ENCODE assay signal across 13 mouse cellular contexts in the genomic region with DNA sequence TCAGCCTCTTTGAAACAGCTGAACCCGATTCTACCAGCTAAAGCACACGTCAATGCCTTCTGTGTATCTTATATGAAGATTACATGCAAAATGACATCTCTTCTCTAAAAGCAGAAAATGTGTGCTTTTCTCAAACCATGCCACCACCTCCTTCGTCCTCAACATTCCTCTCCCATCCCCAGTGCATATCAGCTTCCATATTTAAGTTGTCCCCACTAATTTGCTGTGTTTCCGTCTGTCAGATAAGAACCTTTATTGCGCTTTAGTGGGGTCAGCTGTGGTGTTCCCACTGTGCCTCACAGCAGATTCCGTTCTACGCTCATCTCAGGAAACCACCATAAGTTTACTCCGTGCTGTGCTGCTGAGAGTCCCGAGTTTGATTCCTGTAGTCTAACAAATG. TPM values are rescaled to one million over a fixed set of nuclear protein-coding genes. Genes with fewer than 3 reads are reported as not detected.
DNase-seq lines count a peak whose midpoint lies in the region; ATAC-seq lines count a peak whose summit lies in the region.
"Had no signal": no experiment of that assay in that cellular context is flagged by ENCODE, and none has a peak within 500 bp of the region (broad histone marks: within the 10 kb centered on the region; RNA-seq: fewer than 3 reads in every experiment).

No protein-coding gene starts in this region.

- H3K27ac ChIP-seq in hindbrain, embryonic 10.5 days, result no peak overlapping the region
- no peak overlapping the region for H3K27ac ChIP-seq in hindbrain, embryonic 11.5 days (ENCODE audit: low read depth, low read length)
- no peak overlapping the region for H3K27ac ChIP-seq in embryonic facial prominence, embryonic 14.5 days (replicated peaks; ENCODE audit: low read depth, low read length)
- H3K27ac ChIP-seq in forebrain, embryonic 14.5 days (ENCODE audit: low read depth, low read length), result peak overlapping the region; percentile 22
- no peak overlapping the region for H3K27ac ChIP-seq in midbrain, embryonic 13.5 days
- H3K27ac ChIP-seq: liver, embryonic 13.5 days had no signal

- no peak for ATAC-seq in hindbrain, embryonic 11.5 days (ENCODE audit: low FRiP score)
- ATAC-seq in embryonic facial prominence, embryonic 14.5 days (ENCODE audit: low read depth), result no peak
- ATAC-seq in forebrain, embryonic 14.5 days, result no peak
- ATAC-seq in midbrain, embryonic 13.5 days, result no peak

- peaks cover 32% of the 10 kb centered on the region for H3K4me1 ChIP-seq in hindbrain, embryonic 10.5 days (replicated peaks)
- H3K4me1 ChIP-seq in hindbrain, embryonic 11.5 days (replicated peaks; ENCODE audit: control insufficient read depth, insufficient read depth, low read length), result no peaks in the 10 kb centered on the region
- no peaks in the 10 kb centered on the region for H3K4me1 ChIP-seq in embryonic facial prominence, embryonic 14.5 days (ENCODE audit: control insufficient read depth, insufficient read depth, low read length)
- H3K4me1 ChIP-seq in forebrain, embryonic 14.5 days (ENCODE audit: control insufficient read depth, insufficient read depth, low read length), result peaks cover 17% of the 10 kb centered on the region; the same call in 1 of the 2 replicates
- H3K4me1 ChIP-seq in midbrain, embryonic 13.5 days (replicated peaks), result peaks cover 27% of the 10 kb centered on the region

- peaks cover 35% of the 10 kb centered on the region for H3K27me3 ChIP-seq in hindbrain, embryonic 10.5 days (ENCODE audit: insufficient read depth, poor library complexity, severe bottlenecking)
- peaks cover 19% of the 10 kb centered on the region; the same call in 1 of the 2 replicates for H3K27me3 ChIP-seq in hindbrain, embryonic 11.5 days (ENCODE audit: control insufficient read depth, insufficient read depth, low read length)
- H3K27me3 ChIP-seq in embryonic facial prominence, embryonic 14.5 days (replicated peaks; ENCODE audit: control insufficient read depth, insufficient read depth, low read length), result peaks cover 26% of the 10 kb centered on the region
- 0 out of 2 replicates have a peak, but pooled peaks cover 2% of the 10 kb centered on the region for H3K27me3 ChIP-seq in forebrain, embryonic 14.5 days (replicated peaks; ENCODE audit: control insufficient read depth, insufficient read depth, low read length)
- peaks cover 30% of the 10 kb centered on the region for H3K27me3 ChIP-seq in midbrain, embryonic 13.5 days

- no peaks in the 10 kb centered on the region for H3K36me3 ChIP-seq in hindbrain, embryonic 10.5 days
- no peaks in the 10 kb centered on the region for H3K36me3 ChIP-seq in hindbrain, embryonic 11.5 days (ENCODE audit: control insufficient read depth, insufficient read depth, low read length)
- H3K36me3 ChIP-seq in embryonic facial prominence, embryonic 14.5 days (ENCODE audit: control insufficient read depth, insufficient read depth, low read length), result no peaks in the 10 kb centered on the region
- no peaks in the 10 kb centered on the region for H3K36me3 ChIP-seq in forebrain, embryonic 14.5 days (ENCODE audit: control insufficient read depth, insufficient read depth, low read length)
- H3K36me3 ChIP-seq in midbrain, embryonic 13.5 days, result no peaks in the 10 kb centered on the region
- H3K36me3 ChIP-seq: liver, embryonic 13.5 days had no signal

- WGBS in hindbrain, embryonic 10.5 days, result 59% methylated on average over 9 of the region's 9 CpGs
- 61% methylated on average over 9 of the region's 9 CpGs for WGBS in hindbrain, embryonic 11.5 days
- 35% methylated on average over 9 of the region's 9 CpGs for WGBS in embryonic facial prominence, embryonic 14.5 days
- 50% methylated on average over 9 of the region's 9 CpGs for WGBS in forebrain, embryonic 14.5 days
- 38% methylated on average over 9 of the region's 9 CpGs for WGBS in midbrain, embryonic 13.5 days

- intact Hi-C loops in left cerebral cortex, postnatal 36 days (cut with DNase I), result loop anchor here (1.0 to 2.0 kb wide), 3 partner anchors 136 to 269 kb away; no protein-coding TSS in a partner anchor

- no peak for DNase-seq in hindbrain, embryonic 10.5 days (ENCODE audit: low spot score)
- DNase-seq in hindbrain, embryonic 11.5 days (ENCODE audit: low spot score), result no peak
- no peak for DNase-seq in embryonic facial prominence, embryonic 14.5 days (ENCODE audit: low spot score)
- no peak for DNase-seq in forebrain, embryonic 14.5 days (ENCODE audit: low spot score)
- no peak for DNase-seq in left cerebral cortex, postnatal 36 days (ENCODE audit: low spot score in 2 of 2)
- DNase-seq in gastrocnemius, postnatal 25 days, result no peak
- DNase-seq: cerebellum, adult 18-20 months; kidney, adult 2 months; liver, embryonic 13.5 days; lung, postnatal 4 days; right cerebral cortex, postnatal 4 days had no signal

- H3K9me3 ChIP-seq in hindbrain, embryonic 10.5 days, result no peaks in the 10 kb centered on the region
- H3K9me3 ChIP-seq in hindbrain, embryonic 11.5 days (ENCODE audit: control insufficient read depth, low read length), result no peaks in the 10 kb centered on the region
- H3K9me3 ChIP-seq in embryonic facial prominence, embryonic 14.5 days (ENCODE audit: control insufficient read depth, low read length), result no peaks in the 10 kb centered on the region
- no peaks in the 10 kb centered on the region for H3K9me3 ChIP-seq in forebrain, embryonic 14.5 days (replicated peaks; ENCODE audit: control insufficient read depth, low read length)
- no peaks in the 10 kb centered on the region for H3K9me3 ChIP-seq in midbrain, embryonic 13.5 days
- H3K9me3 ChIP-seq: liver, embryonic 13.5 days had no signal

- 0 out of 2 replicates have a peak overlapping the region, but pooled peaks have one; percentile 9 for H3K4me3 ChIP-seq in hindbrain, embryonic 10.5 days
- H3K4me3 ChIP-seq in hindbrain, embryonic 11.5 days (ENCODE audit: low read depth, low read length), result no peak overlapping the region
- no peak overlapping the region for H3K4me3 ChIP-seq in embryonic facial prominence, embryonic 14.5 days (ENCODE audit: low read depth, low read length)
- peak overlapping the region; percentile 69 for H3K4me3 ChIP-seq in forebrain, embryonic 14.5 days (ENCODE audit: low read depth, low read length)
- H3K4me3 ChIP-seq in midbrain, embryonic 13.5 days (replicated peaks), result peak overlapping the region; percentile 71
- H3K4me3 ChIP-seq: liver, embryonic 13.5 days had no signal

- no peak overlapping the region for H3K4me2 ChIP-seq in hindbrain, embryonic 11.5 days (replicated peaks; ENCODE audit: low read depth, low read length)
- peak overlapping the region; percentile 95 for H3K4me2 ChIP-seq in embryonic facial prominence, embryonic 14.5 days (ENCODE audit: low read depth, low read length)
- H3K4me2 ChIP-seq in forebrain, embryonic 14.5 days (ENCODE audit: low read length), result peak overlapping the region; percentile 66
- H3K4me2 ChIP-seq in midbrain, embryonic 13.5 days (replicated peaks), result peak overlapping the region; percentile 68
- H3K4me2 ChIP-seq: liver, embryonic 13.5 days had no signal

- H3K9ac ChIP-seq in hindbrain, embryonic 11.5 days (ENCODE audit: low read depth, low read length), result no peak overlapping the region
- no peak overlapping the region for H3K9ac ChIP-seq in embryonic facial prominence, embryonic 14.5 days (ENCODE audit: low read depth, low read length)
- H3K9ac ChIP-seq in forebrain, embryonic 14.5 days (ENCODE audit: low read length), result peak overlapping the region; percentile 45
- H3K9ac ChIP-seq in midbrain, embryonic 13.5 days (replicated peaks), result peak overlapping the region; percentile 50; the same call in 1 of the 2 replicates
- H3K9ac ChIP-seq: liver, embryonic 13.5 days had no signal

RNA-seq across cellular contexts. Expression of a gene that starts 1.8 kb away (rescaled TPM):
- 14.3 and 20.1 TPM in 2 replicates for polyA plus RNA-seq in hindbrain, embryonic 10.5 days (2016; fragmentation: Nextera tagmentation; extraction: Ambion mirVana)
- polyA plus RNA-seq in hindbrain, embryonic 11.5 days (2014; fragmentation: Nextera tagmentation; extraction: Ambion mirVana), result 13.2 and 14.9 TPM in 2 replicates
- polyA plus RNA-seq in embryonic facial prominence, embryonic 14.5 days (2014; fragmentation: Nextera tagmentation; extraction: Ambion mirVana), result 9.9 and 11.6 TPM in 2 replicates
- polyA plus RNA-seq in forebrain, embryonic 14.5 days (2014; fragmentation: Nextera tagmentation; extraction: Ambion mirVana), result 41.5 and 62.0 TPM in 2 replicates
- 22.1 and 23.4 TPM in 2 replicates for polyA plus RNA-seq in midbrain, embryonic 13.5 days (2015; fragmentation: Nextera tagmentation; extraction: Ambion mirVana)
- total RNA-seq in left cerebral cortex, postnatal 36 days (2021), result 10 to 100 TPM; 22.7 to 30.3 TPM
- total RNA-seq in gastrocnemius, postnatal 25 days (2021), result not detected
- total RNA-seq: gastrocnemius, adult 8-10 months had no signal

Comparison
In these comparisons a context has a peak if more than half of its experiments do, and no peak if none do; other contexts are left out.
1. H3K4me3 ChIP-seq: peak in hindbrain, embryonic 10.5 days (single experiment), forebrain, embryonic 14.5 days (single experiment) and midbrain, embryonic 13.5 days (single experiment); none in hindbrain, embryonic 11.5 days (single experiment) and embryonic facial prominence, embryonic 14.5 days (single experiment).
2. H3K9ac ChIP-seq: peak in forebrain, embryonic 14.5 days (single experiment) and midbrain, embryonic 13.5 days (single experiment); none in hindbrain, embryonic 11.5 days (single experiment) and embryonic facial prominence, embryonic 14.5 days (single experiment).